Mouse (Mus musculus) embryo, embryonic 10.5 days (tissue): ENCODE results near the gene Fst.

Experiments used
- DNase-seq: peaks from one replicate; pipeline ENCODE4 v3.0.0-alpha.2; 2015; ENCODE audit warnings: low spot score

Fst gene

DNA sequence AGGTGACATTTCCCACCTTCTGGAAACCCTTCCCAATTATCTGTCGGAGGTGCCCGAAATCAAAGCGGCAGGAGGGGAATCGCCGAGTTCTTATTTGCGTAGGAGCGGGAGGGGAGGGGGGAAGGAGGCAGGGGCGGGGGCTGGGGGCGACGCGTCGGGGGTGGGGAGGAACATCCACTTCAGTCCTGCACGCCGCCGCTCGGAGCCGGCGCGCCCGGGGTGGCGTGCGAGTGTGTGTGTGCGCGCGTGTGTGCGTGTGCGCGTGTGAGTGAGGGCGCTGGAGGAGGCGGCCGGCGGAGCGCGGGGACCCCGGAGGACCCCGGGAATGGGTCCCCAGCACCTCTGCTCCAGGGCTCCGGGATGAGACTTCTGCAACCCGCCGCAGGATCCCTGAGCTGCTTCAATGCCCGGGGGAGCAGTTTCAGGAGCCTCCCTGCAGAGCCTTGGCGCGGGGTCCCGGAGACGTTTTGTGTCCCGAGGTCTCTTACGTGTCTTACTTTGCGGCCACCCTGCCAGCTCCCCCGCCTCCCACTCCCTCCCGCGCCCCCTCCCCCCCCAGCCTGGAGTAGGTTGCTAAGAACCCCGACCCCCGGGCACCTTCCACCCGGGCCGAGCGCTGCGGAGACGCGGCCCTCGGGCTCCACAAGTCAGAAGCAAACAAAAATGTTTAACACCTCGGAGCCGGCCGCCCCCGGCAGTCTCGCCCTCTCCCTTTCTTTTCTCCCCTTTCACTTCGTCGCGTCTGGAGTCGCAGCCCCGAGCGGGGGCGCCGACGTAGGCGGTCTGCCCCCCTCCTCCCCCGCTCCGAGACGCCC is at the start of gene Fst:
Gene Fst (minus strand): TSS at position 66 of the 815 bp plus-strand sequence.
- peak; percentile 72 for DNase-seq

DNA sequence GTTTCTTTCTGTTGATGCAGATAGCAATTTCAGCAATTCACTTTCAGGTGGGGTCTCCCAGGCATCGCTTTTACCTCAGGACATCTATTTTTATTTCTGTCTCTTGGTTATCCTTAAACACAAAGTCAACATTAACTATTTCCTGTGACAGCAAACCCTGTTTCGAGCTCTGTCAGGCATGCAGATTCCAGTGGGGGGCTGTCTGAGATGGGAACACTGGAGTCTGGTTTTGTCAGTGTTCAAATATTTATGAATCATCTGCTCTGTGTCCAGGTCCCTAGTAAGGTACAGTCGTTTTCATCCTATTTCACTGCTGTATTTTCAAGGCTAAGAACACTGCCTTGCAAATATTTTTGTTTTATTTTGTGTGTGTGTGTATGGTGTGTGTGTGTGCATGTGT is 35.1 kb upstream of the Fst start:
- no peak for DNase-seq

DNA sequence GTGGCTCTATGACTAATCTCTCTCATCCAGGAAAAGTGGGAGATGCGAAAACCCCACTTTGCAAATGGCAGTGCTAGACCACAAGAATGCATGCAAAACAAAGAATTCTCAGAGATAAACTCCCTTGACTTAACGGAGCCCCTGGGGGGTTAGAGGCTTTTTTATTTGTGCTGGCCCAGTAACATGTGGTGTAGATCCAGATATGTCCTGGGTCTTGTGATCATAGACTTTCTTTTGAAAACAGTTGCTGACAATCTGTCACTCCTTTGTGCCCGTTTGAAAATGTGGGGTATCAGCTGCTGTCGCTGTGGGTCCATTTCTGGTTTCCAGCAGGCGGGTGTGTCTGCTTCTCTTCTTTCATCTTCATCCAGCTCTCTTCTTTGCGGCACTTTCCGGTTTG is 29.4 kb upstream of the Fst start:
- DNase-seq = no peak

DNA sequence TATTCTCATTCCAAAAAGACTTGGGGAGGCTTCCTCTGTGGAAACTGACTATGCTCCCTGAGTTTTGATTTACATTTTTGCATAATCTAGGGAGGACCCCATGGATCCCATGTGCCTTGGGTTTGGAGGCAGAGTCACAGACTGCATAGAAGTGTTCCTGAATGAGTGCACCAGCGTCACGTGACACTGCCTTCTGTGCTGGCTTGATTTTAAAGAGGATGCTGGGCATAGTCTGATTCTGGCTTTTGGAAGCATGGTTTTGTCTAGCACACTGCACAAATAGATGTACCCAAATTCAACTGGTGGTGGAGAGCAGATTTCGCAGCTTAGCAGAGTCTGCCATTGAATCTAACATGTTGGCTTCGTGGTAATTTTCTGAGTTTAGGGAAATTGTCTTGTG is 19.6 kb upstream of the Fst start:
- no peak for DNase-seq

DNA sequence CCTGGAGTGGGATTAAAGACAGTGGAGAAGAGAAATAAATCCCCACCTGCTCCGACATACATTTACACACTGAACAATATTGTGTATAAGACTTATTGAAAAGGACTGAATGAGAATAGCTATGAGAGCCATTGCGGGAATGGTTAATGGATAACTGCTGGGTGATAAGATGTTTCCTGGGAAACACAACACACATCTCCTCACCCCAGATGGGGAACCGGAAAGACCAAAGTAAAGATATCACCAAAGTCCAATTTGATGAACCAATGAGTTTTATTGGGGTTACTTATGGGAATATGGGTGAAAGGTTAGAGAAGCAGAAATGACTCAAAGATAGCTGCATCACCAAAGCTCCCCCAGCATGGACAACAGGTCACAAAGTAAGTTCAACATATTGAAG is 11.2 kb upstream of the Fst start:
- no peak for DNase-seq

DNA sequence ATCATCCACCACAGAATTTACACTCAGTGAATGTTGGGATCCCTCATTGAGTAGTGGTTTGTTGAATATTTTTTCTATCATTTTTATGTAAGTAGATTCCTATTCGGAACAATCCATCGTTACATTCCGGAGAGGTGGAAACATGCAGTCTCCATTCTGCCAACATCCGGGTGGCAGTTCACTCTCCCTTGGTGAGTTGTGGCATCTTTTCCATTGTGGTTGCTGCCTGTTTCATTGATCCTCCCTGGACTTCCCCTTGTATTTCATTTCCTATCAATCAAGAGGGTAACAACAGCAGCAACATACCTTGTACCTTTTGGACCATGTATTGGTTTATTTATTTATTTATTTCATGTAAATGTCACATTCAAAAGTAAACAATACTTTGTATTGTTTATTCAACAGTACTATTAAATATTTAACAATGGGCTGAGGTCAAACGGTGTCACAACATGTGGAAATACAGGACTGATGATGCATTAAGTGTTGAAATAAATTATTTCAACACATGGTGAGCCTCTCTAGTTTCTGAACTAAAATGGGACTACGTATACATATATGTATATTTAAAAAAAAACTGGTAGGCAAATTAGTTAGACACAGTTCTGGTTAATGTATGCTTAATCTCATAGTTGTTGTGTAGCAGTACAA is 7.6 kb upstream of the Fst start:
- no peak for DNase-seq

DNA sequence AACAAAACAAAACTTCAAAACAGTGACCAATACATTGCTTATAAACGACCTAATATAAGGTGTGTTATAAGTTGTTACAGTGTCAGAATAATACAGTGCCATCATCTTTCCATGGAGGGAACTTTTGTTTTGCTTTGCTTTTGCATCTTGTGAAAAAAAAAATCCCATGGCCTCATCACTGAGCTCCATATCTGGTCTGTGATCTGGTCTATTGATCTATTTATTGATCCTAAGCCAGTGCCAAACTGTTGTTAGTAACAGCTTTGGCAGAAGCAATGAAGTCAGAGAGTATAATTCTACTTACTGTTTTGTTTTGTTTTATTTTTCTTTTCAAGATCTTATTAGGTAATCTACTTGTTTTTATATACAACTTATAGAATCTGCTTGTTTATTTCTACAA is 6.6 kb upstream of the Fst start:
- no peak for DNase-seq

DNA sequence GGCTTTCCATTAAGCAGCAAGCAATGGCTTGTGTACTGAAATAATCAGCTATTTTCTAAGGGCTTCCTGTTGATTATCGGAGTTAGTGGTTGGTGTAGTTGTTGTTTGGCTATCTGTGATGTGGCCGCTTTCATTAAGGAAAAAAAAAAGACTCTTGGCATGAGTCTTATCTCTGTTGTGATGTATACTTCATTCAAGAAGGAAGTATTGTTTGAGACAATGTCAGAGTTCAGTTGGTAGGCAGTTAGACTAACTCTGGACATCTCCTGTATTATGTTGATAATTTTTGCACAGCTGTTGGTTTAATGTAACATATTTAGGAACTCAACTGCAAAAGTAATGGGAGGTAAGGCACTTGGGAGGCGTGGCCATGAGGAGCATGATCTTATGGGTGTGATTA is 6.1 kb upstream of the Fst start:
- no peak for DNase-seq

DNA sequence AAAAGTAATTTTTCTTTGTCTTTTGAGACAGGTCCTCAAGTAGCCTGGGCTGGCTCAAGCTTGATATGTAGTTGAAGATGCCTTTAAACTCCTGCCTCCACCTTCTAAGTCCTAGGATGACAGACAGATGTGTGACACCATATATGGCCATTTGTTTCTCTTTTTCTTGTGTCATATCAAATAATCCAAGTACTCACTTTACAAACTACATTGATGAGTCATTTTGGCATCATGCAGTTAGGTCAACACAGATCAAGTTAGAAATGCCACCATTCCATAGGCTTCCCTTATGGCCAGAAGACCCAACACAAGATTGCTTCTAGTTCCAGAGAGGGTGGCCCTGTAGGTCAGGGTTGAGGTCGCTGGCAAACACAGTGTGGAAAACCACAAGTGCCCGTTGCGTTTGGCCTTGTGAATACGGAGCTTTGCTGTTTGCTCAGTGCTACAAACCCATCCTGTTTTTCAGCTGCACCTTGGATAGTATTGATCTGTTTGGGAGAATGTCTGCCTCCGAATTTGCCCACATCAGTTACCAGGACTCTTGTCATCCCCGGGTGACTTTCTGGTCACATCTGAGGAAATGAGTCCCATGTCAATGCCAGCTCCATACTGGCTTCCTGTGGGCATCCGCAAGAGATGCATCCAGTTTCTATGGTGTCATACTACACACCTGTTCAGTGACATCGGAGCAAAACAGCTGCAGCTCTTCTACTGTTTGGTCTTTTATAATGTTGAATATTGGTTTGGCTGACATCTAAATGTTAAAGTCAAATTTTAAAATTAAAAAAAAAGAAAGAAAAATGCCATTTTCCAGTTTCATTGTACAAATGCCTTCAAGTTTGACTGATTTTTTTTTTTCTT is 4.0 kb upstream of the Fst start:
- no peak for DNase-seq

DNA sequence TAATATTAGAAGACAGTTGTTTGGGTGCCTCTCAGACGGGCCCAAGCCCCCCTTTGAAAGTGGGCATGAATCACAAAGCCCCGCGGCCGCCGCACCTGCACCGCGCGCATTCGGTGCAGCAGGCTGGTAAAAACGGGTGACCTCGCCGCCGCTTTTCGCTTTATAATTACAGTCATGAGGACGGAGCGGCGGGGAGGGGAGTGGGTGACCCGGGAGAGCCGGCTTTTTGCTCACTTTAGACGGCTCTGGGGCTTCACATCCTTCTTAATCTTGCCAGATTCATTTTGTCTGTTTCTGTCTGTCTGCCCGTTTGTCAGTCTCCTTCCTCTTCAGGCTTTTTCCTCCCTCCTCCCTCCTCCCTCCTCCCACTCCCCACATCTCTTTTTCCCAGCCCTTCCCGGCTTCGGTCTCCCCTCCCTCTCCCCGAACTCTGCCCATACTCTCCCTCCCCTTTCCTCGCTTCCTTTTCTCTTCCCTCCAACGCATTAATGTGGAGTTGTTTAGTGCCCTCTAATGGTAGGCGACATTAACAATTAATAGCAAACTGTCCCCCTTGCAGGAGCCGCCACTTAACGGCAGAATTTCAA is 1.6 kb upstream of the Fst start:
- DNase-seq = peak; percentile 93

DNA sequence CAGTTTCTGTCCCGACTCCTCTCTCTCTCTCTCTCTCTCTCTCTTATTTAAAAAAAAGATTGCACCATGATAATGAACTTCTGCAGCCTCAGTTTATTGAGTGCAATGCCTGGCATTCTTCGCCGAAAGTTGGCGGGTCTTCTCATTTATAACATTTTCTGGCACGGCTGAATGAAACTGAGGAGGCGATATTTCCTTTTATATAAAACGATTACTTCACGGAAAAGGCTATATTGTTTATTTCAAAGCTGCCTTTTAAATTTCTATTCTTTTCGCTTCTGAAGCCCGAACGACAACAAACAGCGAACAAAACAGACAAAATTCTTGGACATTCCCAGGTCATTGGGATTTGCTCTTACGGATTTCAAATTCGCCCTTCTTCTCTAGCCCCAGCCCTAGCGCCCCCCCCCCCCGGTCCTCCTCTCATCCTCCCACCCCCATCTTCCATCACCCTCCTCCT is 980 bp upstream of the Fst start:
- DNase-seq = no peak

DNA sequence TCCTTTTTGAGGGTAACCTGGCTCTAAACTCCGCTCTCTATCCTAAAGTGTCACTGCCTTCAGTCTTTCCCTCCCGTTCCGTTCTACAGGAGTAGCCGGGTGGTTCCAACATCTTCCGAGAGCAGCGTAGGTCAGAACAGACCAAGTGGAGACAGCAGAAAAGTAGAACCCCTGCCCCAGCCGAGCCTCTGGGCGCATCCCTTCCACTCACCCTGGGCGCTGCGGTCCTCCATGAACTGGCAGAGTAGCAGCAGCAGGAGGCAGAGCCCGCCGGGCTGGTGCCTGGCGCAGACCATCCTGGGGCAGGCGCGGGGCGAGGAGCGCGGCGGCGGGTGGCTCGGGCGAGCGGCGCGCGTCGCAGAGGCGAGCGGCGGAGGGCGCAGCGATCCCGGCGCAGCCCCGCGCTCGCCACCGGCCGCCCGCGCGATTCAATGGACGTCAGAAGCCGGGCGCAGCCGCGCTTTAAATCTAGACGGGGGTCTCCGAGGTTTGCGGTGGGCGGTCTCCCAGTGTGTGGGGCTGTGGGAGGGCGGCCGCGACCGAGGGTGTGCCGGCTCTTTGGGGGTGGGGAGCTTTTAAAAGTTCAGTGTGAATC is 363 bp downstream of the Fst start:
- peak; percentile 78 for DNase-seq

DNA sequence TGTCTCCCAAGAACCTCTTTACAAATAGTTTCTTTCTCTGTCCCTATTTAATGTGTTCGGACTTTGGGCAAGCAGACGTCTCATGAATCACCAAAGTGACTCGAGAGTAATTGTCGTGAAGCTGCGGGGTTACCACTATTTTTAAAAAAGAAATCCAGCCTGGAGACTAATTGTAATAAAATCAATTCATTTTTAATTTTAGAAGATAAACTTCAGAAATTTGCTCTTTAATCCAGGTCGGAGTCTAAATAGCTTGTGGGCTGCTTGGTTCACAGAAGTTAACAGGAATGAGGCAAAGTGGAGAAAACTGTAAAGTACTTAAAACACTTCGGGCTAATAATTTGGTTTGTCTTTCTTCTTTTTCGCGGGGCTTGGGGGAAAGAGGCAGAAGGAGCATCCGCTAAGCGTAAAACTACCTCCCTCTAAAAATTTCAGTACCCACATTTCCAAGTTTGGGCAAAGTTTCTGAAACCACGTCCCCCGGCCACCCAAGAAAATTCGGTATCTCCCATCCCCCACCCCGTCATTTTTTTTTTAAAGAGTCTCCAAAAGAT is 1.1 kb downstream of the Fst start:
- DNase-seq = peak; percentile 42

DNA sequence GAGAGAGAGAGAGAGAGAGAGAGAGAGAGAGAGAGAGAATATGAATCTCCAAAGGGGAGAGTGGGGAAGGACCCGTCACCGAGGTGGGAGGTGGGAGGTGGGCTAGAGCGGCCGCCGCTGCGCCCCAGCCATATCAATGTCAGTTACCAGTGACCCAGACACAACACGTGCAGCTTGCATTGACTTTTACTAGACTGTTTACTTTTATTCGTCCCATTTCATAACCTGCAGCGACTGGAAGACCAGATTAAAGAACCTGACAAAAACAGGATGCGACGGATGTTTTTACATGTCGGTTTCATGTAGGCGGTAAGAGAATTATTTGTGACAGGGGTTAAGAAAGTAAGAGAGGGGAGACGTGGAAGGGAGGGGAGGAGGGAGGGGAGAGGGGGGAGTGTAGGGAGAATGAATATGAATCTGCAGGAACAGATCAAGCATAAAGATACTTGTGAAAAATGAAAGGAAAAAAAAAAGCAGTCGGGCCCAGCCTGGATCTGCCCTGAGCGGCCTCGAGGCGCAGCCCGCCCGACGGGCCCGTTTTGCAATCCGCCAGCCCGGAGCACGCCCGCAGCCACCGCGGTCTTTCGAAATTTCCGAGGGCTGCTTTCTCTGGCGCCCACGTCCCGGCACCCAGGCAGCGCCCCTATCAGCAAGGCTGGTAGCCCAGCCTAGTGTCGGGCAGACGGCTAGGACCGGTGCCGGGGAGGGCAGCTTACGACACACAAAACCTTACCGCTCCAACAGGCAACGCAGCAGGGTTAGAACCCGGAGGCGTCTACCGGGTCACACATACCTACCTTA is 1.8 kb downstream of the Fst start:
- DNase-seq = peak; percentile 55

DNA sequence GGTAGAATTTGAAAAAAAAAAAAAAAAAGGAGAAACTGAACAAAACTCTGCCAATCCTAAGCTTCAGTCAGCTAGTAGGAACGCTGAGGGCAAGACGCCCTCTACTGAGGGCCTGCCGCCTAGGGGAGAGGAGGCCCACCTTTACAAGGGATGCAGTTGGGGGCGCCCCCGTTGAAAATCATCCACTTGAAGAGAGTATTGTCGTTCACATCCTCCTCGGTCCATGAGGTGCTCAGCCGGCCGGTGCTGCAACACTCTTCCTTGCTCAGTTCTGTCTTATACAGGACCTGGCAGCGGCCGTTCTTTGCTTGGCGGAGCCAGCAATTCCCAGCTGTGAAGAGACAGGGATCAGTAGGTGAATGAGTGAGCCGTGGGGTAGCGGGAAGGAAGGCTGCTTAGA is 2.5 kb downstream of the Fst start:
- peak; percentile 64 for DNase-seq

DNA sequence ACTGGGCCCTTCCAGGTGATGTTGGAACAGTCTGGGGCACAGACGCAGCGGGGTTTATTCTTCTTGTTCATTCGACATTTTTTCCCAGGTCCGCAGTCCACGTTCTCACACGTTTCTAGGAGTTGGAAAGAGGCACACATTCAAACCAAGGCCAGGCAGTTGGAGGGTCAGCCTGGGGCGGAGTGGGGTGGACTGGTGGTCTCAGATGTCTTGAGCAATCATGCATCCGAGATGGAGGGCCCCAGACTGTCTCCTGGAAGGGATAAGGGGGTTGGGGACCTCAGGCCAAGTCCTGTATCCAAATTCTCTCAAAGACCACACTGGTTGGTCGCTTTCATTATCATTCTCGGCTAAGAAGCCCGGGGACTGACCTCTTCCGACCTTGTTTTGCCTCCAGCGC is 3.0 kb downstream of the Fst start:
- no peak for DNase-seq

DNA sequence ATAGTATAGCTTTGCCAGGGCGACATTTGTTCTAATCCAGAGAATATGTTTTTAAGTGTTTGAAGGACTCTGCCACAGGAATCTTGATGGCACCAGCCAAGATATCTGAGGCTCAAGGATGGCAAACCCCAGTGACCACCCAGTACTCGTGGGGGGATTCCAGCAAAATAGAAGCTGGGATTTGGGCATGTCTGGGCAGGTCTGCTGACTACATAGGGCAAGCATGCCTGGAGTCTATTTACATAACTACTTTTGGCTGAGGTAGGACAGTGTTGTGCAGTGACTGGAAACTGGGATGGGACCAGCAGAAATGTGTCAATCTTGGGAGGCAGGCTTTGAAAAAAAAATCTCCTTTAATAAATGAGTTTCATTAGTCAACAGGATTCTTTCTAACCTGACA is 11.5 kb downstream of the Fst start:
- no peak for DNase-seq

DNA sequence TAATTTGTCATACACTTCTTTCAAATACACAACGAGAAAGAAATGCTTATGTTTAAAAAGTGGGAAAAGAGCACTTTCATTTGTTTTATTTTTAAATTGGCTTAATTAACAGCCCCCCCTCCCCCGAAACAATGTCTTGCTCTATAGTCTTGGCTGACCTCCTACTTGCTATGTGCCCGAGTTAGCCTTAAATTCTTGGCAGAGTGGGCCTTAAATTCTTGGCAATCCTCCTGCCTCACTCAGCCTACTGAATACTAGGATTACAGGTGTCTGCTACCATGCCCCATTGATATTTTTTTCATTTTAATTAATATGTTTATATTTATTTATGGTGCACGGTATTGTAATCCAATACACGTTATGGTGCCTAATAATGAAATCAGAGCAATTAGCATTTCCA is 26.3 kb downstream of the Fst start:
- DNase-seq = no peak

DNA sequence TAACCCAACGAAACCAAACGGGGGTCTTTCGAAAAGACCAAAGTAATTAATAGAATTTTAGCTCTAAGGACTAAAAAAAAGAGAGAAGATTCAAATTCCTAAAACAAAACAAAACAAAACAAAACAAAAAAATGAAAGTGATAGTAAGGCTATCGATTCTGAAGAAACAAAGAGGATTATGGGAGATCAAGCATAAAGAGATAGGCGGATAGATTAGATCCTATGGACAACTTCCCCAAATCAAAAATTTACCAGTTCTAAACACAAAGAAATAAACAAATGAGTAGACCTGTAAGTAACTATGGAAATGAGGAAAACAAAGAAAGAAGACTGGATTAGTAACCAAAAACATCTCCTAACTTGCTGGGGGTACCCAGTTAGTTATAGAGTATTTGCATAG is 33.5 kb downstream of the Fst start:
- no peak for DNase-seq

DNA sequence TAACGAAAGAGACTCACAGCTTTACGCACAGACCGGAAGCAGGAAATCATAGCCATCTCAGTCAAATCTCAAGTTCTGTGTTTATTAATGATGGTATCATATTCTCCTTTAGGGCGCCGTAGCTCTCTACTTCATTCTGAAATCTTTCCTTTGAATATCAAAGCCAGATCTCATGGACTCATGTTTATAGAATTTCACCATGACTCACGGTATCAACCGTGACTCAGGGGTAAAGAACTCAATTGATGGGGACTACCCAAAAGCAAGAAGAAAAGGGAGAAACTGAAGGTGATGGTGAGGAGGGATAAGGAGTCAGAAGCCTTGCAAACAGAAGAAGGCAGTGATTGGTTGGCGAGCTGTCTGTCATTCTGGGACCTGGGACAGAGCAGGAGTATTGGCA is 38.5 kb downstream of the Fst start:
- DNase-seq = no peak

DNA sequence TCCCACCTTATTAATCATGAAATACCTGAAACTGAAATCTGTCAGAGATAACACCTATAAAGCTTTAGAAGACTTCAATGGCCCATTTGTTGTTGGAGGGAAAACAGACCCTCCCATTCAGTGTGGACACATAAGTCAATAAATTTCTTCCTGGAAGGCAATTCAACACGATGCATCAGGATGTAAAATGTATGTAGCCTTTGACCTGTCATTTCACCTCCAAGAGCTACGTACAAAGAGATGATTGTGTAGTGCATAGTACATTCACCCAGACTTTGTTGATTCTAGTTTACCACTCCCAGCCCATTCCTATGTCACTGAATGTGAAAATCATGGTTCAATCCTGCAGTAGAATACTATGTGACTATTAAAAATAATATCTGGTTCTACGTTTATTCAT is 39.4 kb downstream of the Fst start:
- no peak for DNase-seq
